Mouse (Mus musculus): ENCODE measurements around the gene H2-Q7. TPM values are rescaled to one million over a fixed set of nuclear protein-coding genes. Genes with fewer than 3 reads are reported as not detected.
"Not testable (repeated sequence)": the region's sequence is repeated elsewhere in the genome, so short reads cannot be mapped to it uniquely, and the experiment has no call there.

H2-Q7 gene
- polyA plus RNA-seq, 1 experiment from 2014 or later: 1.2 TPM

GRCm38 (mm10) chr17:35418772-35419171 is 20.2 kb upstream of the H2-Q7 start:
- Histone ChIP-seq H3K36me3 (ENCODE audit: control insufficient read depth, insufficient read depth, low read length) (no peaks in the 10 kb centered on the region), H3K27me3 (ENCODE audit: control insufficient read depth, insufficient read depth, low read length) (no peaks in the 10 kb centered on the region), H3K27ac (replicated peaks) (no peak overlapping the region), H3K4me2 (replicated peaks; ENCODE audit: low read depth) (no peak overlapping the region), H3K4me1 (replicated peaks; ENCODE audit: control insufficient read depth, insufficient read depth) (no peaks in the 10 kb centered on the region), H3K9ac (ENCODE audit: low read length) (no peak overlapping the region), H3K4me3 (ENCODE audit: low read depth, low read length) (no peak overlapping the region), H3K9me3 (ENCODE audit: control insufficient read depth, low read length) (no peaks in the 10 kb centered on the region)
- no peak for ATAC-seq (ENCODE audit: low FRiP score, low TSS enrichment)
- DNase-seq (ENCODE audit: low spot score): no peak
- TF ChIP-seq CTCF (IDR thresholded peaks at IDR 0.05; ENCODE audit: low read depth) (no peak), EP300 (optimal IDR thresholded peaks at IDR 0.05) (no peak)
- WGBS: 63% methylated on average over 7 of the region's 7 CpGs

DNA sequence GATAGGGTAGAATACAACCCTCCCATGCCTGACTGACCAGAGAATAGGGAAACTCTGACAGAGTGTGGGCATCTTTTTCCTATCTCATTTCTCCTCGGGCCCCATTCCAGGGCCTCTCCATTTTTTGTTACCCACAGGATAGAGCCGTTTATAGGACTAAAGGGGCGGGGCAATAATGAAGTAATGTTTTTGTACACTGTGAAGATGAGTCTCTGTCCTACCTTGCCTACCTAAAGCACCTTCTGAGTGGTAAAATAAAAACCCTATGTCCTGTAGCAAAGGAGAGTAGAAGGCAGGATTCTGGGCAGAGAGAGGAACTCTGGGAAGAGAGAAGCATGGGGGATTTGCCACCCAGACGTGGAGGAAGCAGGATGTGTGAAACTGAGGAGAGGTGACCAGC is 19.4 kb upstream of the H2-Q7 start:
- not testable (repeated sequence) for H3K4me3 ChIP-seq (ENCODE audit: low read depth, low read length); H3K4me2 ChIP-seq (replicated peaks; ENCODE audit: low read depth); H3K9ac ChIP-seq (ENCODE audit: low read length); H3K36me3 ChIP-seq (ENCODE audit: control insufficient read depth, insufficient read depth, low read length); H3K9me3 ChIP-seq (ENCODE audit: control insufficient read depth, low read length); H3K4me1 ChIP-seq (replicated peaks; ENCODE audit: control insufficient read depth, insufficient read depth); H3K27ac ChIP-seq (replicated peaks); H3K27me3 ChIP-seq (ENCODE audit: control insufficient read depth, insufficient read depth, low read length); ATAC-seq (ENCODE audit: low FRiP score, low TSS enrichment); DNase-seq (ENCODE audit: low spot score)
- WGBS: 59% methylated on average over 4 of the region's 4 CpGs

GRCm38 (mm10) chr17:35420206-35420810 is 18.6 kb upstream of the H2-Q7 start:
- peak; percentile 49 for DNase-seq (ENCODE audit: low spot score)

DNA sequence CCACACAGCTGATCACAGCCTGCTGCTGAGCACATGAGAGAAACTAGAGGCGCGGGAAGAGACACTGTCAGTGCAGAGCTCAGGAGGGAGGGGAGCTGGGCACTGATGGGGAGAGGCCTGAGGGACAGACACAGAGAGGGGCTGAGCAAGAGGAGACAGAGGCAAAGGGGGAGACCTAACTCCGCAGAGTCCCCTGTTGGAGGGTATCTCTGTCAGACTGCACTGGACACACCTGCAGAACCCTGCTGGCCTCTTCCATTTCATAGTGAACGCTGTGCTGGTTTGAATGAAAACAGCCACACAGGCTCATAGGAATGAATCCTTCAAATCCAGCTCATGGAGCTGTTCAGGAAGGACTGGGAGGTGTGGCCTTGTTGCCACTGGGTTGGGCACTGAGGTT is 17.6 kb upstream of the H2-Q7 start:
- not testable (repeated sequence) for H3K27me3 ChIP-seq (ENCODE audit: control insufficient read depth, insufficient read depth, low read length); ATAC-seq (ENCODE audit: low FRiP score, low TSS enrichment)
- 92% methylated on average over 4 of the region's 4 CpGs for WGBS

More at GRCm38 (mm10) chr17:35420206-35420810, 18.6 kb upstream of the H2-Q7 start:
- 12% methylated on average over 11 of the region's 11 CpGs for WGBS
- not testable (repeated sequence) for H3K4me2 ChIP-seq (replicated peaks; ENCODE audit: low read depth); H3K9me3 ChIP-seq (ENCODE audit: control insufficient read depth, low read length); ATAC-seq (ENCODE audit: low FRiP score, low TSS enrichment); H3K27me3 ChIP-seq (ENCODE audit: control insufficient read depth, insufficient read depth, low read length); H3K27ac ChIP-seq (replicated peaks); H3K4me1 ChIP-seq (replicated peaks; ENCODE audit: control insufficient read depth, insufficient read depth); H3K4me3 ChIP-seq (ENCODE audit: low read depth, low read length); H3K36me3 ChIP-seq (ENCODE audit: control insufficient read depth, insufficient read depth, low read length); H3K9ac ChIP-seq (ENCODE audit: low read length)
- TF ChIP-seq CTCF (IDR thresholded peaks at IDR 0.05; ENCODE audit: low read depth): peak; percentile 77

DNA sequence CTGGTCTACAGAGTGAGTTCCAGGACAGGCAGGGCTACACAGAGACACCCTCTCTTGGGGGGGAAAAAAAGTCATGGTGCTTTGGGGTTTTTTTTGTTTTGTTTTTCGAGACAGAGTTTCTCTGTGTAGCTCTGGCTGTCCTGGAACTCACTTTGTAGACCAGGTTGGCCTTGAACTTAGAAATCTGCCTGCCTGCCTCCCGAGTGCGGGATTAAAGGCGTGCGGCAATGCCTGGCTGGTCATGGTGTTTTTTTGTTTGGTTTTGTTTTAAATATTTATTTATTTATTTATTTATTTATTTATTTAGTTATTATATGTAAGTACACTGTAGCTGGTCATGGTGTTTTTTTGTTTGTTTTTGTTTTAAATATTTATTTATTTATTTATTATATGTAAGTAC is 16.6 kb upstream of the H2-Q7 start:
- H3K36me3 ChIP-seq (ENCODE audit: control insufficient read depth, insufficient read depth, low read length); H3K4me1 ChIP-seq (replicated peaks; ENCODE audit: control insufficient read depth, insufficient read depth); H3K9ac ChIP-seq (ENCODE audit: low read length); H3K27me3 ChIP-seq (ENCODE audit: control insufficient read depth, insufficient read depth, low read length); H3K27ac ChIP-seq (replicated peaks); H3K4me3 ChIP-seq (ENCODE audit: low read depth, low read length); H3K4me2 ChIP-seq (replicated peaks; ENCODE audit: low read depth); DNase-seq (ENCODE audit: low spot score); ATAC-seq (ENCODE audit: low FRiP score, low TSS enrichment); H3K9me3 ChIP-seq (ENCODE audit: control insufficient read depth, low read length): not testable (repeated sequence)
- WGBS: 93% methylated on average over 5 of the region's 5 CpGs

More for the DNA sequence above, 17.6 kb upstream of the H2-Q7 start:
- H3K27ac ChIP-seq (replicated peaks); H3K4me1 ChIP-seq (replicated peaks; ENCODE audit: control insufficient read depth, insufficient read depth); DNase-seq (ENCODE audit: low spot score); H3K9me3 ChIP-seq (ENCODE audit: control insufficient read depth, low read length); H3K4me3 ChIP-seq (ENCODE audit: low read depth, low read length); H3K9ac ChIP-seq (ENCODE audit: low read length); H3K4me2 ChIP-seq (replicated peaks; ENCODE audit: low read depth); H3K36me3 ChIP-seq (ENCODE audit: control insufficient read depth, insufficient read depth, low read length): not testable (repeated sequence)

DNA sequence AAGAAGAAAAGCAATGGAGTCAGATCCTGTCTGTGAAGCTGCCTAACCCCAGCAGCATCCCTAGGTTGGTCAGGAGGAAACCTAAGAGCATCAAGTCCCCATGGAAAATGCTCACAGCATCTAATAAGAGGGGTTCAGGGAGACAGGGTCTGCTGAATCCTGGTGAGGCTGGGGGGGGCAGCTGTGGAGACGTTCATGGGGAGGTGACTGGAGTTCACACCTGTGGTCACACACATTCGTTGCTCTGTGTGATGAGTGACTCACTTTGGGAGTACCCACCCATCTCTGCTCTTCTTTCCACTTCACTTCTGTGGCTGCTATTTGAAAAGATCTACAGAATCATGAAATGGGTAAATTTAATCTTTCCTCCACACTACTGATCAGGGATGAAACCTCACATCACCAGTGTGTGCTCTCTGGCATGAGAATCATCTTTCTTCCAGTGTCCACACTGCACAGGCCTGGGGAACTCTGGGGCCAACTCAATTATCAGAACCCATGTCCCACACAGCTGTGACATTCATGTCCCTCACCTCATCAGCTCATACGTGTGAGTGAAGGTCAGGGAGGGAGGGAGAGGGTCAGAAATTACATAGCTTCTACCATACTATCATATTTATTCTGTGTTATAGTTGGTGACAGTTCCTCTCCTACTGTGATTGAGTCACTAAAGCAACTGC is 15.7 kb upstream of the H2-Q7 start:
- WGBS: 65% methylated on average over 3 of the region's 3 CpGs
- not testable (repeated sequence) for H3K27ac ChIP-seq (replicated peaks); H3K27me3 ChIP-seq (ENCODE audit: control insufficient read depth, insufficient read depth, low read length); H3K36me3 ChIP-seq (ENCODE audit: control insufficient read depth, insufficient read depth, low read length); H3K4me2 ChIP-seq (replicated peaks; ENCODE audit: low read depth); H3K4me3 ChIP-seq (ENCODE audit: low read depth, low read length); H3K9me3 ChIP-seq (ENCODE audit: control insufficient read depth, low read length); H3K4me1 ChIP-seq (replicated peaks; ENCODE audit: control insufficient read depth, insufficient read depth); DNase-seq (ENCODE audit: low spot score); H3K9ac ChIP-seq (ENCODE audit: low read length); ATAC-seq (ENCODE audit: low FRiP score, low TSS enrichment)

GRCm38 (mm10) chr17:35424106-35424505 is 14.8 kb upstream of the H2-Q7 start:
- H3K27me3 ChIP-seq (ENCODE audit: control insufficient read depth, insufficient read depth, low read length); H3K4me3 ChIP-seq (ENCODE audit: low read depth, low read length); DNase-seq (ENCODE audit: low spot score); H3K27ac ChIP-seq (replicated peaks); ATAC-seq (ENCODE audit: low FRiP score, low TSS enrichment); H3K36me3 ChIP-seq (ENCODE audit: control insufficient read depth, insufficient read depth, low read length); H3K4me1 ChIP-seq (replicated peaks; ENCODE audit: control insufficient read depth, insufficient read depth); H3K4me2 ChIP-seq (replicated peaks; ENCODE audit: low read depth); H3K9me3 ChIP-seq (ENCODE audit: control insufficient read depth, low read length); H3K9ac ChIP-seq (ENCODE audit: low read length): not testable (repeated sequence)
- 86% methylated on average over 3 of the region's 3 CpGs for WGBS
